Mouse (Mus musculus): ENCODE results near the gene Phb2.

Phb2 gene

GRCm38 (mm10) chr6:124746654-124747632 is 34.8 kb downstream of the Phb2 start:
- no peak for DNase-seq (ENCODE audit: low spot score)

GRCm38 (mm10) chr6:124750405-124750804 is 38.3 kb downstream of the Phb2 start:
- DNase-seq (ENCODE audit: low spot score): no peak

GRCm38 (mm10) chr6:124753861-124754260 is 41.7 kb downstream of the Phb2 start:
- no peak for DNase-seq (ENCODE audit: low spot score)

- DNase-seq (ENCODE audit: low spot score): peak; percentile 16
These were observed 43.2 kb downstream of the Phb2 start for GRCm38 (mm10) chr6:124755306-124755705.

GRCm38 (mm10) chr6:124755831-124756595 is 43.9 kb downstream of the Phb2 start, which contains the start of the genes Gm45234 and Atn1:
Gene Gm45234 (minus strand): TSS chr6:124756021.
Gene Atn1 (minus strand): TSS chr6:124756524.
- peak; percentile 80 for DNase-seq (ENCODE audit: low spot score)

- peak; percentile 83 for DNase-seq (ENCODE audit: low spot score)
These were observed 44.7 kb downstream of the Phb2 start for GRCm38 (mm10) chr6:124756652-124757350.

GRCm38 (mm10) chr6:124757351-124757880 is 45.3 kb downstream of the Phb2 start:
- DNase-seq (ENCODE audit: low spot score): no peak

- peak; percentile 53 for DNase-seq (ENCODE audit: low spot score)
These were observed 46.0 kb downstream of the Phb2 start for GRCm38 (mm10) chr6:124757909-124758848.

GRCm38 (mm10) chr6:124758849-124759232 is 46.7 kb downstream of the Phb2 start:
- no peak for DNase-seq (ENCODE audit: low spot score)

- peak; percentile 84 for DNase-seq (ENCODE audit: low spot score)
These were observed 47.1 kb downstream of the Phb2 start for GRCm38 (mm10) chr6:124759259-124759658.

GRCm38 (mm10) chr6:124765951-124766350 is 53.8 kb downstream of the Phb2 start:
- no peak for DNase-seq (ENCODE audit: low spot score)

Measured in MN1 (cell line).